Mouse (Mus musculus) Muller cell, postnatal 12 days (primary cell): ENCODE measurements around the gene Atxn7l2.
A peak's percentile ranks its signal among the peaks of the same experiment; 100 is the strongest.

ENCODE experiments used
- DNase-seq: peaks from one replicate; pipeline ENCODE4 v3.0.0-alpha.2; 2015; ENCODE audit errors: inconsistent ontology term

The Atxn7l2 gene

DNA sequence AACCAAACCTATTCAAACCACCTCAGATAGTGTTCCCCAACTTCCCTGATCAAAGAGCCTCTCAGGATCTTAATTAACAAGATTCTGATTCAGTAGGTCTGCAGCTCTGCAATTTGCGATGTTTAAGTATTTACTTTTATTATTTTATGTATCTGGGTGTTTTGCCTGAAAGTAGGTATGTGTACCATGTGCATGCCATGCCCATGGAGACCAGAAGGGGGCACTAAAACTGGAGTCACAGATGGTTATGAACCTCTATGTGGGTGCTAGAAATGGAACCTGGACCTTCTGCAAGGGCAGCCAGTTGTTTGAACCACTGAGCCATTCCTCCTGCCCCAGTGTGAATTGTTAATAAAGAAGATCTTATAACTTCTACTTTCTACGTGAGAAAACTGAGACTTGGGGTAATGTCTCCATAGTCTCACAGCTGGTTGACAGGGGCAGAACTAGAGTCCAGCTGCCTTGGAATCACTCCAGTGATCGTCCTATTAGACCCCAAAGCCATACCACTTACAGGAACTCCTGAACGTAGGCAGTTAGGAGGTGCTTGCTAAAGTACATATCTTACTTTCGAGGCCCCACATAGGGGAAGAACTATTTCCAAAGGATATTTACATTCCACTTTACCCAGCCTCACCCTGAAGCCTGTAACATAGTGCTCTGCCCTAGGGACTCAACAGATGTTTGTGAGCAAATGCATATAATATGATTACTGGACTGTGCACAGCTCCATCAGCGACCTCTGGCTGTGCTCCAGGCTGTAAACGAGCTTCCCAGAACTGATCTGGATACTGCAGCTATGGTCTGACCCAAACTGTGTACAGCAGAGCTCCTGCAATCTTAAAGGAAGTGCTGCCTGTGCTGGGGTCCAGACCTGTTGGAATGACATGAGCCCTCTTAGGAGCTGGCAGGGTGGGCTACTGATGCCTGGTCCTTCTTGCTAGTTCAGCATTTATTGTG, 31.7 kb downstream of the Atxn7l2 start:
- no peak for DNase-seq

DNA sequence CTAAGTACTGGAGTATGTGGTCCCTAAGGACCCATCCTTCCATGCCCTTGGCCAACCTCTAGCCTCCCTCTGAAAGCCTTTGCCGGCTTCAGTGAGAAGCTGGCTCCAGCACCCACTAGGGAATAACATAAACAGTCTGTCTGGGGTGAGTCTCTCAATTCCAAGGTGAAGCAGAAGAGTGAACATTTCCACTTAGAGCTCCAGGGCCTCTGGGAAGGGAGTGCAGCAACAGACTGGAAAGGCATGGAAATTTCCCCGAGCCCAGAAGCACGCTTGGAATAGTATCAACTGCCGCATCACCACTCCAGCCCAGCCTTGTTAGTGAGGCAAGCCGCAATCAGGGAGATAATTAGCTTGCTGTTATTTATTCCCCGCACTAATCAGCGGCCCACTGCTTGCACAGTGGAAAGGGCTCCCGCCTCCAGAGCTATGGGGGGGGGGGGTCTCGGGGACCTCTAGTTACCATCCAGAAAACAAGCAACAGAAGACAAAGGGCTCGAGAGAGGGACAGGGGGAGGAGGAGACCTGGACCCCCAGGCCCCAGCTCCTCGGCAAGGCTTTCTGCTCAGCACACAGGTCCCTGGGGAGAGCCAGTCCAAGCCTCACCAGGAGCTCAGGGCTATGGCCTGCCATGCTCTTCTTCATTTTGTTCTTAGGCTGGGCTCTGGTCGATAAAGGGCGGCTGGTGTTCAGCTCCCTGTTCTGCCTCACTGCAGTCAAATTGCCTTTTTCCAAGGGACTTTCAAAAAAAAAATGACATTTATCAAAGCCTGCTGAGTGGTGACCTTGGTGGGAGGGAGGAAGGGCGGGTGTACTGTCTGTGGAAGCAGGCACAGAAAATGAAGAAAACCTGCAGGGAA, 35.8 kb downstream of the Atxn7l2 start:
- peak; percentile 60 for DNase-seq

DNA sequence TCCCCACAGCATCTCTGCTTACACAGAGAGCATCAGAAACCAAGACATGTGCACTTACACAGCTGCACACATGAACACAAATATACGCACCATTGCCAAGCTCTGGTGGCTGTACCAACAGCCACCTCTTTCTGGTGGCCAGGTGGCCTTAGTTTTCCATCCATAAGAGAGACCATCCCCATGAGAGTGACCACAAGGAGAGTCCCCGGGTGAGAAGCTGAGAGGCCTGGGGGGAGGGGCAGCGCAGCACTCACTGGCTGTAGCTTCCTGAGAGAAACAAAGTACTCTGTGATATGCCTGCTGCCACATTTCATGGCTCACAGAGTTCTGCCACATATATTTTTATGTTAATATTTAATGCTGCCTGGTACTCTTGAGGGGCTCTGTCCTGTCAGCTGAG, 41.5 kb downstream of the Atxn7l2 start:
- no peak for DNase-seq

GRCm38 (mm10) chr3:108167499-108167898, 43.2 kb downstream of the Atxn7l2 start:
- no peak for DNase-seq

- DNase-seq: peak; percentile 57
Measured at GRCm38 (mm10) chr3:108166486-108167211, 44.1 kb downstream of the Atxn7l2 start.

GRCm38 (mm10) chr3:108165532-108166315, 45.0 kb downstream of the Atxn7l2 start:
- DNase-seq: no peak

- peak; percentile 63 for DNase-seq
Measured at GRCm38 (mm10) chr3:108164807-108165206, 45.9 kb downstream of the Atxn7l2 start.

- no peak for DNase-seq
Measured at GRCm38 (mm10) chr3:108164091-108164490, 46.6 kb downstream of the Atxn7l2 start.

- no peak for DNase-seq
Measured at GRCm38 (mm10) chr3:108158383-108159037, 52.2 kb downstream of the Atxn7l2 start.

GRCm38 (mm10) chr3:108154656-108155055, 56.1 kb downstream of the Atxn7l2 start, which contains the start of gene Gpr61:
TSS of gene Gpr61 (minus strand) at chr3:108154882.
- no peak for DNase-seq

DNA sequence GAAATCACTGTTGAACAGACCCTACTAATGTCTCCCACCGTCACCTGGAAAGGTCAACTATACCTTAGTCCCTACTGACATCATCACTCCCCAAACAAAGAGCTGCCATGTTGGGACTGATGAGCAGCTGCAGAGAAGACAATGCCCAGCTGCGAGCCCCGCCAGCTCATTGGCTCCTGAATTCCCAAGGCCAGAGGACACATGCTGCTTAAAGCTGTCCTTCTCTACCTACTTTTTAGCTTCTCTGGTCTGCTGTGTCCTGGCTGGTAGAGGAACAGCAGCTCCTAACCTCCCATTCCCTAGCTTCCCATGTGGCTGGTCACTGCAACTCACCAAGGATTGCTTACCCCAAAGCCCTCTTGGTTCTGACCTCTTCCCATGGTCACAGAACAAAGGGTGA, 58.4 kb downstream of the Atxn7l2 start:
- no peak for DNase-seq
